Mouse (Mus musculus) G1E (cell line): Measurements from ENCODE around the gene Fblim1.

Experiments
- CTCF ChIP-seq: IDR thresholded peaks from 2 replicates; pipeline ENCODE4 v1.5.1; 2012; ENCODE audit warnings: low read depth, low read length, inconsistent platforms, mixed read lengths
- GATA1 ChIP-seq: IDR thresholded peaks from 2 replicates; pipeline ENCODE4 v1.6.1; 2012; ENCODE audit warnings: borderline replicate concordance, low read length, inconsistent platforms, mixed read lengths
- TAL1 ChIP-seq: conservative IDR thresholded peaks from 2 replicates; pipeline ENCODE4 v1.6.1; 2012; ENCODE audit warnings: low read depth, low read length, inconsistent platforms, mixed read lengths

- TF ChIP-seq CTCF = no peak
- TF ChIP-seq TAL1 = no peak
- TF ChIP-seq GATA1 = no peak
Observed at GRCm38 (mm10) chr4:141624134-141624533, 18.2 kb upstream of the Fblim1 start.
